Mouse (Mus musculus): Measurements from ENCODE around the gene Neurod6. TPM values are rescaled to one million over a fixed set of nuclear protein-coding genes. Genes with fewer than 3 reads are reported as not detected.

The Neurod6 gene
- total RNA-seq, 2 experiments from 2014 or later, result 46.5 to 62.8 TPM

GRCm38 (mm10) chr6:55677326-55677725, 3.7 kb downstream of the Neurod6 start:
- Histone ChIP-seq H3K27ac (peak overlapping the region; percentile 79), H3K4me3 (peak overlapping the region; percentile 53)
- no peak for DNase-seq (ENCODE audit: extremely low spot score in 1 of 2, low spot score in 2 of 2)
- no peak for TF ChIP-seq CTCF (IDR thresholded peaks at IDR 0.05)
- intact Hi-C loops (cut with DNase I), result loop anchor here (2.0 to 5.0 kb wide), 2 partner anchors 59 to 155 kb away; no protein-coding TSS in a partner anchor

- peak; percentile 43 for TF ChIP-seq CTCF (IDR thresholded peaks at IDR 0.05)
- H3K27ac ChIP-seq, result peak overlapping the region; percentile 79
- peak; percentile 32 to 55 for DNase-seq (ENCODE audit: extremely low spot score in 1 of 2, low spot score in 2 of 2)
- intact Hi-C loops (cut with DNase I), result loop anchor here (2.0 to 5.0 kb wide), 2 partner anchors 58 to 154 kb away; no protein-coding TSS in a partner anchor
- peak overlapping the region; percentile 53 for H3K4me3 ChIP-seq
Measured at GRCm38 (mm10) chr6:55676663-55677311, 4.3 kb downstream of the Neurod6 start.

DNA sequence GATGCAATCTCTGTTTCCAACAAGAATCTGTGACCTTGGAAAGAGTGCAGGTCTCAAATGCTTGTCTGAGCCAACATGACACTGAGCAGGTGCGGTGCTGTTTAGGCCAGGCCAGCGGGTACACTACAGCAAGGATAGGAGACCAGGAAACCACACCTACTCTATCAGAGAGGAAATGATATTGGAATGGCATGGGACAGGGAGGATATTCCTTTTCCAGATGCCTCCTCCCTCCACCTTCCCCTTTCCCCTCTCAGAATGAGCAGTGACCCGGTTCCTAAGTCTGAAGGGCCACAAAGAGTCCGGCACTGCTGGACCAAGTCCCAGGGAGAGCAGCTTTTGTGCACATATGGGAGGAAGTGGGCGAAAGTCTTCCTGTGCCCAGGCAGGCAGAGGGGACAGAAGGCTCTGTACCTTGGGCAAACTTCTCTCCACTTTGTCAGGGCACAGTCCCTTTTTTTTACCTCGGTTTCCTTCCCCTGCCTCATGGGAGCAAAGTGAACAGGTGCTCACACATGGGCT, 4.9 kb downstream of the Neurod6 start:
- intact Hi-C loops (cut with DNase I), result loop anchor here (2.0 to 5.0 kb wide), 2 partner anchors 57 to 154 kb away; no protein-coding TSS in a partner anchor

GRCm38 (mm10) chr6:55667801-55668200, 13.3 kb downstream of the Neurod6 start:
- no peak for TF ChIP-seq CTCF (IDR thresholded peaks at IDR 0.05)
- DNase-seq (ENCODE audit: extremely low spot score in 1 of 2, low spot score in 2 of 2), result no peak
- Histone ChIP-seq H3K27ac (no peak overlapping the region), H3K4me3 (no peak overlapping the region)
- intact Hi-C loops (cut with DNase I), result no loop called here

More for the DNA sequence above, 4.9 kb downstream of the Neurod6 start:
- TF ChIP-seq CTCF (IDR thresholded peaks at IDR 0.05), result no peak
- Histone ChIP-seq H3K27ac (peak overlapping the region; percentile 79), H3K4me3 (no peak overlapping the region)
- DNase-seq (ENCODE audit: extremely low spot score in 1 of 2, low spot score in 2 of 2), result peak in 1 of 2 experiments; percentile 34

DNA sequence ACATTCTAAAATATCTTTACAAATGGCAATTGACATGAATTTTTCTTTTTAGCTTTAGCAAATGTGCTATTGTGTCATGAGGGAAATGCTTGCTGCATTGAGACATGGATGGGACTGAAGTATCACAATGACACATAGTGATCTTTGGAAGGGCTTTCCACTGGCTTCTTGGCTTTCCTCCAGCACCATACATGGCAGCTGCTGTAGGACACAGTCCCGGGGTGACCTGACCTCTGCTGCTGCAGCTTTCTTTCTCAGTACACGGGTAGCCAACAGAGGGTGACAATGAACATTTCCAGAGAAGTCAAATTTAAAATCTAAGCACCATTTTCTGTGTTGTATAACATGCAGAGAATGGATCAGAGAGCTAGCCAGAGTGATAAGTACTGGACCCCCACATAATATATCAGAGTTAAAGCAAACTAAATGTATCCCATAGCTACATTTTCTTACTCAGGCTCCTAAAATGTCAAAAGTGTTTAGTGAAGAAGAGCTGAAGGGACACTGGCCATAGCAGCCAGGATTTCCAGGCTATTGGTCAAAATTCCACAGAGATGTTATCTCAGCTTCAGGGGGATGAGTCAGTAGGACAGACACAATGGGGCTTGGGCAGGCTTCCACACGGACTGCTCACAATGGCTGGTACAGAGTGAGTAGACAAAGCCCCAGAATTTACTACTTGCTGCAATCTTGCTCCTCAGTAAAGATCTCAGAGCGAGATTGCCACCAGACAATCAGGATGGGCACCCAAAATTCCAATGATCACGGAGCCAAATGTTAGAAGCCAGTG, 19.7 kb downstream of the Neurod6 start:
- H3K4me3 ChIP-seq, result no peak overlapping the region
- TF ChIP-seq CTCF (IDR thresholded peaks at IDR 0.05), result no peak
- intact Hi-C loops (cut with DNase I), result no loop called here
- DNase-seq (ENCODE audit: extremely low spot score in 1 of 2, low spot score in 2 of 2), result no peak
- H3K27ac ChIP-seq, result no peak overlapping the region

DNA sequence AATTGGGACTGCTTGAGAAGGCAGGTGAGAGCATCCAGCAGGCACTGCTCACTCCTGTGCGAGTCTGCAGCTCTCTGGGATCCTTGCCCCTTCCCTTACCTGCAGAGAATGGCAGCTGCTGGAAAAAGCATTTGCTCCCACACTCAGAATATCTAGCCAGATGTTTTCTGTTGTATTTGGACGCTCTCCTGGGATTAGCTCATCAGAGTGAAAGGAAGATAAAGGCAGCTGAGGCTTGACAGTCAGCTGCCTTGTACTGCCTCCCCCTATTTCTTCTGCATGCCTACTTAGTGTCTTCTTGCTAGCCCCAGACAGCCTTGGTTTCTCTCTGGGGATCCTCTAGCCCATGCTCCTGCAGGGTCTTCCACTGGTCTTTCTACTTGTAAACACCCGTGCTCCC, 31.1 kb downstream of the Neurod6 start:
- DNase-seq (ENCODE audit: extremely low spot score in 1 of 2, low spot score in 2 of 2), result no peak
- no peak overlapping the region for H3K27ac ChIP-seq
- H3K4me3 ChIP-seq, result no peak overlapping the region
- no peak for TF ChIP-seq CTCF (IDR thresholded peaks at IDR 0.05)
- intact Hi-C loops (cut with DNase I), result no loop called here

DNA sequence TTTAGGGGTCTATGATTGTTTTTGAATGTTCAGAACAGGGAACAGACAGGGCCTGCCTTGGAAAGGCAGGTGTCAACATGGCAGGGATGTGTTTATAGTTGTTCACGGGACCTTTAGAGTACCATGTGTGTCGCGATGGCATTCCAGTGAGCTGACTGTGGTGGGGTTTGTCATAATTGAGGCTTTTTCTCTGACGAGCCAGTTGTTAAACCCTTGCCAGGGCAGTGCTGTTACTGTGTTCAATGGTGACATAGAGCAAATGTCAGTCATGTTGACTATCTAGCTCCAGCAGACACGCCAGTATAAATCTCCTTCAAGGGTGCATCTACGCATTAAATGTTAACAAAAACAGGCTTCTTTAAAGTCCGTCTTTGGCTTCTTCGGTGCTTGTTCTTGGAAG, 31.5 kb downstream of the Neurod6 start:
- Histone ChIP-seq H3K4me3 (no peak overlapping the region), H3K27ac (no peak overlapping the region)
- no peak for DNase-seq (ENCODE audit: extremely low spot score in 1 of 2, low spot score in 2 of 2)
- intact Hi-C loops (cut with DNase I), result no loop called here
- TF ChIP-seq CTCF (IDR thresholded peaks at IDR 0.05), result no peak

GRCm38 (mm10) chr6:55648886-55649285, 32.2 kb downstream of the Neurod6 start:
- no peak for TF ChIP-seq CTCF (IDR thresholded peaks at IDR 0.05)
- no peak for DNase-seq (ENCODE audit: extremely low spot score in 1 of 2, low spot score in 2 of 2)
- H3K27ac ChIP-seq, result no peak overlapping the region
- intact Hi-C loops (cut with DNase I), result no loop called here
- no peak overlapping the region for H3K4me3 ChIP-seq

DNA sequence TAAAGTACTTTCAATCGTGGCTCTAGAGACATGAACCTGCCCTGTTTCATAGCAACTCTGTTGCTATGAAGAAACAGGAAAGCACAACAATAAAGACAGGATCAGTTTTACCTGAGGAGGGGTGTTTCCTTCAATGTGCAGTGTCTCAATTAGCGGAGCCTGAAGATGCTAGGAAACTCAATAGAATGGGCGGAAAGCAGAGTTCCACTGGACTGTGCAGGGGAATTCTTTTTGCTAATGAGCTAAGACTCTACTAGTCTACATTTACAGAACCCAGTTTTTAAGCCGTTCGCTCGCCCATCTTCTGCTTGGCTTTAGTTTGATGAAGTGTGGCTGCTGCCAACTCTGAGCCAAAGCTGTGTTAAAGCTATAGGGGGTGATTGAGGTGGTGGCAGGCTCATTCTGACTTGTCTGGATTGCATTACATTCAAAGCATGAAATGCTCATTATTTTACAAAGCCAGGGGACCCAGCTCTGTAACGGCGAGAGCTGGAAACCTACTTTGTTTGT, 33.2 kb downstream of the Neurod6 start:
- Histone ChIP-seq H3K4me3 (no peak overlapping the region), H3K27ac (no peak overlapping the region)
- no peak for DNase-seq (ENCODE audit: extremely low spot score in 1 of 2, low spot score in 2 of 2)
- intact Hi-C loops (cut with DNase I), result no loop called here
- TF ChIP-seq CTCF (IDR thresholded peaks at IDR 0.05), result no peak

DNA sequence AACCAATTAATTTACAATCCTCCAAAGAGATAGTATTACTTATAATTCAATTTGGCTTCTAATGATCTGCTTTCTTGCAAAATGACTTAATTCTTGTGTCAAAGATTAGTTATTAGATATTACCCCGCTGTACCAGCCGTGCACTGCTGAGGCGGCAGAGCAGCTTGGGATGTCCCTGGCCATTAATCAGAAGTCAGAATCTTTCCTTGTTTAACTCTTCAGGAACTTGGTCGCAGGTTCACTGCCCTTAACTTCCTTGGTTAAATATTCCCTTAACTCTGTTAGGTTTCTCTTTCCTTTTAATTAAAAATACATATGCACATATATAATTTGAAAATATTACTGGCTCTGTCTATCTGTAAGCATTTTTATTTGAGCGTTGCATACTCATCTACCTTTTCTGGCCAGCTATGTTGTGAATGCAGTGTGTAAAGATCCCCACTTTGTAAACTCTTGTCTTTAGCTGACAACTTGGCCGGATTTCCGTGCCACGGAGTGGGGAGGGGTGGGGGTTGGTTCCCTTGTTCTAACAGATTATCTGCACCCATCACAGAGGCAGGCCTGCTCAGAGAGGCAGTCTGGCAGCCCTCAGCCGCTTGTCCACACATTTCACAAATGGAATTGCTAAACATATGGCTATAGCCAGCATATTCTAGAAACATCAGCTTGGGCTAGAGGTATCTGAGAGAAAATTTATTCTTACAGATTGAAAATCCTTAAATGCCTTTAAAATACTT, 34.1 kb downstream of the Neurod6 start:
- intact Hi-C loops (cut with DNase I), result no loop called here
- no peak for TF ChIP-seq CTCF (IDR thresholded peaks at IDR 0.05)
- no peak overlapping the region for H3K4me3 ChIP-seq
- H3K27ac ChIP-seq, result peak overlapping the region; percentile 55; the same call in 1 of the 2 replicates
- DNase-seq (ENCODE audit: extremely low spot score in 1 of 2, low spot score in 2 of 2), result peak in 1 of 2 experiments; percentile 13

DNA sequence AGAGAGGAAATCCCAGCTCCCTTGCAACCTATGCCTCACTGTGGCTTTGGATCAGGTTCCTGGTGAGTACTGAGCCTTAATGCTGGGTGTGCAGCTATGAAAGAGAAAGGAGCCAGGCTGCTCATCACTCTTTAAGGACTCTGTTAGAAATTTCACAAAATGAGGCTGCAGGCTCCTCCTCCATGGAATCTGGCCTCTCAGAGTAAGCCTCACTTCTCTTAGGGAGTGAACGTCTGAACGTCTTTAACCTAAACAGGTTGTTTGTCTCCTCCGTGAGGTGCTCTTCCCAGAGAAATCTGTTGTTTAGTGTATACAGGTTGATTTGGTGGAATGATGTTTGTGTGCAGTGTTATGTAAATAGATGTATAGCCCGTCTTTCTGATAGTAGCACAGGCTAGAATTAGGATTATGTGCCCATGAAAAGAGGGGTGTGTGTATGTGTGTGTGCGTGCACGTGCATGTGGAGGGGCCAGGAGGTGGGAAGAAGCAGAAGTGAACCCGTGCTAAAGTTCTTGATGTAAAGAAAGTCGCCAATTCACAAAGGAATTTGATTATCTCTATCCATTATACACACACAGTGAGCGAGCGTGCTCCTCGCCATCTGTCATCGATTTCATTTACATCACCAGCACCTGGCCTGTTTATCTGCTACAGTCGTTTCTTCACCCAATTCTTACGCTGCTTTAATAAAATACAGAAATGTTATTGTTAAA, 34.8 kb downstream of the Neurod6 start:
- no peak for TF ChIP-seq CTCF (IDR thresholded peaks at IDR 0.05)
- no peak overlapping the region for H3K27ac ChIP-seq
- H3K4me3 ChIP-seq, result no peak overlapping the region
- no peak for DNase-seq (ENCODE audit: extremely low spot score in 1 of 2, low spot score in 2 of 2)
- intact Hi-C loops (cut with DNase I), result no loop called here
